Mouse (Mus musculus): ENCODE results near the gene Ece2. TPM values are rescaled to one million over a fixed set of nuclear protein-coding genes. Genes with fewer than 3 reads are reported as not detected.

Ece2 gene
- polyA plus RNA-seq, 1 experiment from 2014 or later: 3.4 TPM

DNA sequence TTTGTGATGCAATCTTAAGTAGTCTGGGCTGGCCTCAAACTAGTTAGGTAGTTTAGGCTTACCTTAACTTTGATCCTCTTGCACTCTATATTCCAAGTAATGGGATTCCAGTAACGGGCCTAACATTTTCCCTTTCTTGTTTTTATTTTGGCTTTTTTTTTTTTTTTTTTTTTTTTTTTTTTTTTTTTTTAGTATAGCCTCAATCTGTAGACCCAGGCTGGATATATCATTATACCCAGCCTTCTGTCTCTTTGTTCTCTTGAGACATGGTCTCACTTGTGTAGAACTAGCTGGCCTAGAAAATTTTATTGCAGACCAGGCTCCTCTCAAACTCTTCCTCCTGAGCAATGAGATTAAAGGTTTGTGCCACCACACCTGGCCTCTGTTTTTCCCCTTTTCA is 62.0 kb downstream of the Ece2 start:
- 80% methylated on average over 1 of the region's 1 CpGs for WGBS
- no peak overlapping the region for H3K9ac ChIP-seq (ENCODE audit: low read length)
- H3K27me3 ChIP-seq (ENCODE audit: control insufficient read depth, insufficient read depth, low read length): no peaks in the 10 kb centered on the region
- no peak overlapping the region for H3K4me2 ChIP-seq (ENCODE audit: low read depth, severe bottlenecking)
- no peaks in the 10 kb centered on the region for H3K9me3 ChIP-seq (ENCODE audit: control insufficient read depth, low read length)
- ATAC-seq (ENCODE audit: insufficient number of reproducible peaks, low FRiP score, low TSS enrichment, low read depth) (no peak), DNase-seq (ENCODE audit: low spot score) (no peak)
- peaks cover 31% of the 10 kb centered on the region for H3K36me3 ChIP-seq (ENCODE audit: control insufficient read depth, insufficient read depth, low read length)
- H3K27ac ChIP-seq (replicated peaks; ENCODE audit: low read depth, low read length): no peak overlapping the region
- H3K4me3 ChIP-seq (ENCODE audit: low read depth, low read length): no peak overlapping the region
- peaks cover 22% of the 10 kb centered on the region; the same call in 1 of the 2 replicates for H3K4me1 ChIP-seq (ENCODE audit: control insufficient read depth, insufficient read depth, low read length)

DNA sequence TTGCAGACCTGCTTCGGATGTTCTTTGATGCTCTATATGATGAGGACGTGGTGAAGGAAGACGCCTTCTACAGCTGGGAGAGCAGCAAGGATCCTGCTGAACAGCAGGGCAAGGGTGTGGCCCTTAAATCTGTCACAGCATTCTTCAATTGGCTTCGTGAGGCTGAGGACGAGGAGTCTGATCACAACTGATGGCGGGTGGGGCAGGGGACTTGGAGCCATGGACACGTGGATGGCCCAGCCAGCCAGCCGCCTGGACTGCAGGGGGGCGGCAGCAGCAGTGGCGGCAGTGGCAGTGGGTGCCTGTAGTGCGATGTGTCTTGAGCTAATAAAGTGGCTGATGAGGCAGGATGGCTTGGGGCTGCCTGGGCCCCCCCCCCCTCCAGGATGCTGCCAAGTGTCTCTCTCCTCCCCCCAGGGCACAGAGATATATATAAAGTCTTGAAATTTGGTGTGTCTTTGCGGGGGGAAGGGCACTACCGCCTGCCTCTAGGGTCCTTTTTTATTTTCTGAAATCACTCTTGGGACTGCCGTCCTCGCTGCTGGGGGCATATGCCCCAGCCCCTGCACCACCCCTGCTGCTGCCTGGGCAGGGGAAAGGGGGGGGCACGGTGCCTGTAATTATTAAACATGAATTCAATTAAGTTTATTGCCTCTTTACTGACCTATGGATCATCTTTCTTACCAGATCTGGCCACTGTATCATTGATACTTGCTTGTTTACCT is 62.8 kb downstream of the Ece2 start:
- no peak for DNase-seq (ENCODE audit: low spot score)
- Histone ChIP-seq H3K9ac (ENCODE audit: low read length) (no peak overlapping the region), H3K36me3 (ENCODE audit: control insufficient read depth, insufficient read depth, low read length) (peaks cover 25% of the 10 kb centered on the region), H3K4me3 (ENCODE audit: low read depth, low read length) (no peak overlapping the region), H3K4me2 (ENCODE audit: low read depth, severe bottlenecking) (peak overlapping the region; percentile 11; the same call in 1 of the 2 replicates), H3K9me3 (ENCODE audit: control insufficient read depth, low read length) (no peaks in the 10 kb centered on the region), H3K27ac (replicated peaks; ENCODE audit: low read depth, low read length) (no peak overlapping the region), H3K27me3 (ENCODE audit: control insufficient read depth, insufficient read depth, low read length) (no peaks in the 10 kb centered on the region), H3K4me1 (ENCODE audit: control insufficient read depth, insufficient read depth, low read length) (peaks cover 22% of the 10 kb centered on the region; the same call in 1 of the 2 replicates)
- WGBS: 34% methylated on average over 16 of the region's 16 CpGs
- no peak for ATAC-seq (ENCODE audit: insufficient number of reproducible peaks, low FRiP score, low TSS enrichment, low read depth)

DNA sequence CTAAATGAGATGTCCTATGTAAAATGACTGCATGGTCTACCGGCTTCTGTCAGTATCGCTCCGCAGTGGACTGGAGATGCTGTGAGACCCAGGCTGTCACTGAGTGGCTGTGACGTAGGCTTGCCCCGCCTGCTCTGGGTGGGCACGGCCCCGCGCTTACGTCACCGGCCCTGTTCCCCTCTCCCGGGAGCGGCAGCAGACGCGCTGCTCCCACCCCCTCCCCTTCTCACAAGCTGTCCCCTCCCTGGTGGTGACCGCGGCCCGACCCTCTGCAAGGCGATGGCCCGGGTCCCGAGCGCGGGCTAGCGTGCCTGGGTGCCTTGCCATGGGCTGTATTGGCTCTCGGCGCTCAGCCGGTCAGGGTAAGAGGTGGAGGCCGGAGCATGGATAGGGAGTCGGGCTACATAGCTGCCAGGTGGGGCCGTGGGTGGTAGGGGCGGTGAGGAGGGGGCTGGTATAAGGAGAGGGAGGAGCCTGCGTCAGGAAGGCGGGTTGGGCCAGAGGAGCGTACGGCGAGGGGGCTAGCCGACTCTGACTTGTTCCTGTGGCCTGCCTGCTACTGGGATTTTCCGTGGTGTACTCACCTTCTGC is 63.6 kb downstream of the Ece2 start, which contains the start of gene Fam131a:
Gene Fam131a (plus strand): TSS at position 131 of the 591 bp plus-strand sequence.
- H3K36me3 ChIP-seq (ENCODE audit: control insufficient read depth, insufficient read depth, low read length): peaks cover 20% of the 10 kb centered on the region
- peaks cover 22% of the 10 kb centered on the region; the same call in 1 of the 2 replicates for H3K4me1 ChIP-seq (ENCODE audit: control insufficient read depth, insufficient read depth, low read length)
- no peaks in the 10 kb centered on the region for H3K9me3 ChIP-seq (ENCODE audit: control insufficient read depth, low read length)
- H3K27me3 ChIP-seq (ENCODE audit: control insufficient read depth, insufficient read depth, low read length): no peaks in the 10 kb centered on the region
- 0% methylated on average over 36 of the region's 37 CpGs for WGBS
- H3K4me3 ChIP-seq (ENCODE audit: low read depth, low read length): peak within 1 kb of the TSS; percentile 51
- DNase-seq (ENCODE audit: low spot score) (peak; percentile 95), ATAC-seq (ENCODE audit: insufficient number of reproducible peaks, low FRiP score, low TSS enrichment, low read depth) (peak; percentile 93)
- H3K27ac ChIP-seq (replicated peaks; ENCODE audit: low read depth, low read length): peak within 1 kb of the TSS; percentile 45; the same call in 1 of the 2 replicates
- H3K4me2 ChIP-seq (ENCODE audit: low read depth, severe bottlenecking): peak within 1 kb of the TSS; percentile 76
- peak within 1 kb of the TSS; percentile 53 for H3K9ac ChIP-seq (ENCODE audit: low read length)

DNA sequence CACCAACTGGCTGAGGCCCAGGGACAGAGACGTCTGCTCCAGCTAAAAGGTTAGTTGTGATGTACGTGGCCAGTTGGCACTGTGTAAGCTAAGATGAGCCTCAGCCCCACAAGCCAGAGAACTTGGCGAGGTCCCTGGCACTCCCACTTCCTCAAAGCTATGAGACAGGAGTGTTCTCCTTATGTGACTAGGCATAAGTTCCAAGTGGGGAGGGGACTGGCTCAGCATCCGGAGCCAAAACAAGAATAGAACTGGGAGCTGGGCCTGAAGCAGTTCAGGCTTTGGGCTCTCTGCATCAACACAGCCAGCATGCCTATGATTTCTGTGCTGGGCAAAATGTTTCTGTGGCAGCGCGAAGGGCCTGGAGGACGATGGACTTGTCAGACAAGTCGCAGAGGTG is 65.2 kb downstream of the Ece2 start:
- Histone ChIP-seq H3K9ac (ENCODE audit: low read length) (no peak overlapping the region), H3K36me3 (ENCODE audit: control insufficient read depth, insufficient read depth, low read length) (peaks cover 9% of the 10 kb centered on the region), H3K4me3 (ENCODE audit: low read depth, low read length) (no peak overlapping the region), H3K27me3 (ENCODE audit: control insufficient read depth, insufficient read depth, low read length) (no peaks in the 10 kb centered on the region), H3K27ac (replicated peaks; ENCODE audit: low read depth, low read length) (no peak overlapping the region), H3K4me1 (ENCODE audit: control insufficient read depth, insufficient read depth, low read length) (peaks cover 23% of the 10 kb centered on the region), H3K4me2 (ENCODE audit: low read depth, severe bottlenecking) (no peak overlapping the region; the same call in 1 of the 2 replicates), H3K9me3 (ENCODE audit: control insufficient read depth, low read length) (no peaks in the 10 kb centered on the region)
- 87% methylated on average over 8 of the region's 8 CpGs for WGBS
- ATAC-seq (ENCODE audit: insufficient number of reproducible peaks, low FRiP score, low TSS enrichment, low read depth) (no peak), DNase-seq (ENCODE audit: low spot score) (no peak)

DNA sequence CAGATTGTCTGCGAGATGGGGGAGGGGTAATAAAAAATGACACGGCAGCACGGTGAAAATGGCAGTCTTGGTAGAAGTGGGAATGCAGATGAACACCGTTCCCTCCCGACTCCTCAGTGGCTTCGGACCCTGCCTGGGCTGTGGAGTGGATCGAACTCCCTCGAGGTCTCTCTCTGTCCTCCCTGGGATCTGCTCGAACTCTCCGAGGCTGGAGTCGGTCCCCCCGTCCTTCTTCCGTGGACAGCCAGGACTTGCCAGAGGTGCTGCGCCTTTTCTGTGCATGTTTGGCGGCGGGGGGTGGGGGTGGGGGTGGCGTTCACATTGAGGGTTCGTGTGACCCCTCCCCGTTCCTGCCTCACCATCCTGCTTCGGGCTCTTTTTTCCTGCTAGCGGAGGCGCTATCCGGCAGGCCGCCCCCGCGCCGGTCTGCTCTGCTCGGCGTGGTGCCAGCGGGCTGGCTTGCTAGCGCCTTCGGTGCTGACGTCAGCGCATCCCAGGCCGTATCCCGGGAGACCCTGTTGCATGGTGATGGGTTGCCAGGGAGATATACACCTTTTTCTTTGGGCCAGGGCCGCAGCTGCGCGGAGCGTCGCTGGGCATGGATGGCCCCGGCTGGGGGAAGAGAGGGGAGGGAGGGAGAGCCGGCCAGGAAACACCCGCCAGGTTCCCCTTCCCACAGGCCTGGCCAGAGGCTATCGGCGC is 66.1 kb downstream of the Ece2 start:
- Histone ChIP-seq H3K27ac (replicated peaks; ENCODE audit: low read depth, low read length) (no peak overlapping the region), H3K9me3 (ENCODE audit: control insufficient read depth, low read length) (no peaks in the 10 kb centered on the region), H3K4me1 (ENCODE audit: control insufficient read depth, insufficient read depth, low read length) (peaks cover 29% of the 10 kb centered on the region), H3K36me3 (ENCODE audit: control insufficient read depth, insufficient read depth, low read length) (peaks cover 3% of the 10 kb centered on the region), H3K4me2 (ENCODE audit: low read depth, severe bottlenecking) (peak overlapping the region; percentile 80), H3K4me3 (ENCODE audit: low read depth, low read length) (peak overlapping the region; percentile 35), H3K27me3 (ENCODE audit: control insufficient read depth, insufficient read depth, low read length) (no peaks in the 10 kb centered on the region), H3K9ac (ENCODE audit: low read length) (peak overlapping the region; percentile 55)
- 2% methylated on average over 44 of the region's 46 CpGs for WGBS
- ATAC-seq (ENCODE audit: insufficient number of reproducible peaks, low FRiP score, low TSS enrichment, low read depth) (peak; percentile 31; the same call in 1 of the 2 replicates), DNase-seq (ENCODE audit: low spot score) (peak; percentile 74)

MicroRNAs encoded within 50 kb of the gene (microRNA counts, 519-probe panel; counts per million panel counts)
- 4,079 counts per million, percentile 60 among the panel's probes with 10 or more counts for microRNA mmu-miR-1224

Small RNA genes lying within 50 kb of the gene (microRNA-seq; reads per million reads assigned to microRNA genes)
- not detected for gene Mir1224

Other genes starting within 250 kb of the Ece2 start
- gene Abcc5, start 203.4 kb upstream of the Ece2 start, polyA plus RNA-seq (2014; fragmentation: Nextera tagmentation; extraction: Ambion mirVana): 46.1 and 54.5 TPM in 2 replicates
- 143 and 151 TPM in 2 replicates for gene Eif2b5, start 131.0 kb upstream of the Ece2 start, polyA plus RNA-seq (2014; fragmentation: Nextera tagmentation; extraction: Ambion mirVana)
- 40.4 and 46.2 TPM in 2 replicates for gene Dvl3, start 112.8 kb upstream of the Ece2 start, polyA plus RNA-seq (2014; fragmentation: Nextera tagmentation; extraction: Ambion mirVana)
- 597 and 631 TPM in 2 replicates for gene Ap2m1, start 94.3 kb upstream of the Ece2 start, polyA plus RNA-seq (2014; fragmentation: Nextera tagmentation; extraction: Ambion mirVana)
- 51.4 and 52.6 TPM in 2 replicates for gene Abcf3, start 81.3 kb upstream of the Ece2 start, polyA plus RNA-seq (2014; fragmentation: Nextera tagmentation; extraction: Ambion mirVana)
- gene Vwa5b2, start 40.4 kb upstream of the Ece2 start, polyA plus RNA-seq (2014; fragmentation: Nextera tagmentation; extraction: Ambion mirVana): 0.23 and 0.55 TPM in 2 replicates
- 33.8 and 42.1 TPM in 2 replicates for gene Eef1akmt4, start 18.2 kb upstream of the Ece2 start, polyA plus RNA-seq (2014; fragmentation: Nextera tagmentation; extraction: Ambion mirVana)
- gene Gm49333, start 18.2 kb upstream of the Ece2 start, polyA plus RNA-seq (2014; fragmentation: Nextera tagmentation; extraction: Ambion mirVana): not detected in 2 replicates
- 53.4 and 55.4 TPM in 2 replicates for gene Alg3, start 18.1 kb upstream of the Ece2 start, polyA plus RNA-seq (2014; fragmentation: Nextera tagmentation; extraction: Ambion mirVana)
- gene Camk2n2, start 8.5 kb upstream of the Ece2 start, polyA plus RNA-seq (2014; fragmentation: Nextera tagmentation; extraction: Ambion mirVana): 0.87 and 1.2 TPM in 2 replicates
- 480 and 491 TPM in 2 replicates for gene Psmd2, start 21.8 kb downstream of the Ece2 start, polyA plus RNA-seq (2014; fragmentation: Nextera tagmentation; extraction: Ambion mirVana)
- 170 and 190 TPM in 2 replicates for gene Eif4g1, start 38.5 kb downstream of the Ece2 start, polyA plus RNA-seq (2014; fragmentation: Nextera tagmentation; extraction: Ambion mirVana)
- gene Fam131a, start 63.4 kb downstream of the Ece2 start, polyA plus RNA-seq (2014; fragmentation: Nextera tagmentation; extraction: Ambion mirVana): 3.5 and 4.1 TPM in 2 replicates
- 136 and 140 TPM in 2 replicates for gene Polr2h, start 87.8 kb downstream of the Ece2 start, polyA plus RNA-seq (2014; fragmentation: Nextera tagmentation; extraction: Ambion mirVana)
- 21.0 and 23.1 TPM in 2 replicates for gene Clcn2, start 87.9 kb downstream of the Ece2 start, polyA plus RNA-seq (2014; fragmentation: Nextera tagmentation; extraction: Ambion mirVana)
- gene Chrd, start 103.3 kb downstream of the Ece2 start, polyA plus RNA-seq (2014; fragmentation: Nextera tagmentation; extraction: Ambion mirVana): 2.0 and 3.4 TPM in 2 replicates
- gene Thpo, start 104.7 kb downstream of the Ece2 start, polyA plus RNA-seq (2014; fragmentation: Nextera tagmentation; extraction: Ambion mirVana): 0.28 and 0.71 TPM in 2 replicates

Measured in limb, embryonic 11.5 days (tissue).